Mouse (Mus musculus) embryonic fibroblast, embryonic 13.5 days (primary cell): ENCODE measurements around the gene Med8.

Source experiments
- CTCF ChIP-seq: IDR thresholded peaks from 2 replicates; pipeline ENCODE4 v1.5.1; 2011; ENCODE audit warnings: mild to moderate bottlenecking, control low read depth, low read length, moderate library complexity, borderline replicate concordance; ENCODE audit not compliant: insufficient read depth
- POLR2A ChIP-seq: IDR thresholded peaks from 2 replicates; pipeline ENCODE4 v1.6.1; 2011; ENCODE audit warnings: low read depth, mild to moderate bottlenecking, control low read depth, low read length, moderate library complexity

DNA sequence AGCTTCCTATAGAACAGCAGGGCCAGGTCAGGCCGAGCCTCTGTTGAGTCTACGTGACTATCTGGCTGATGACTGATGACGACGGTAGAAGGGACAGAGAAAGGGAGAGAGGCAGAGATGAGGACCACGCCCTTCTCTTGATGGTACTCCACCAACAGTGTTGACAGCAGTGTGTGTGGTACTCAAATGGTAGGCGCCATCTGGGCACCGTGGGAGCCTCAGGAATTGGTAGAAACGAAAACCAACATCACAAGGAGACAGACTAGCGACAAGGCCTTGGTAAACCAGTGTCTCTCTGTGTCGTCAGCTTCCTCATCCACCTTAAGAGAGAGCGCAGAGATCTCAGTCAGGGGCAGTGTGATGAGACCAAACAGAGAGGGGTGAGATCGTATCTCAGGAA is 41.6 kb upstream of the Med8 start:
- TF ChIP-seq CTCF (no peak), POLR2A (no peak)
